Mouse (Mus musculus) cerebellum, adult 2 months (tissue): Measurements from ENCODE around the gene Helt.

Experiments used
- CTCF ChIP-seq: fragments of 200-500 bp; IDR thresholded peaks from 2 replicates; pipeline ENCODE4 v1.5.1; 2011; ENCODE audit warnings: low read depth, mild to moderate bottlenecking, control low read depth, low read length, moderate library complexity, borderline replicate concordance; ENCODE audit not compliant: insufficient read depth
- POLR2A ChIP-seq: fragments of 200-500 bp; IDR thresholded peaks from 2 replicates; pipeline ENCODE4 v1.6.1; 2011; ENCODE audit warnings: low read length, control low read depth, borderline replicate concordance; ENCODE audit not compliant: insufficient read depth

GRCm38 (mm10) chr8:46291931-46292675, 2.4 kb downstream of the Helt start:
- TF ChIP-seq CTCF, result no peak
- TF ChIP-seq POLR2A, result no peak
